Mouse (Mus musculus): Measurements from ENCODE around the gene Procr.
A peak's percentile ranks its signal among the peaks of the same experiment; 100 is the strongest.
"Not testable (repeated sequence)": the region's sequence is repeated elsewhere in the genome, so short reads cannot be mapped to it uniquely, and the experiment has no call there.

Gene Procr

DNA sequence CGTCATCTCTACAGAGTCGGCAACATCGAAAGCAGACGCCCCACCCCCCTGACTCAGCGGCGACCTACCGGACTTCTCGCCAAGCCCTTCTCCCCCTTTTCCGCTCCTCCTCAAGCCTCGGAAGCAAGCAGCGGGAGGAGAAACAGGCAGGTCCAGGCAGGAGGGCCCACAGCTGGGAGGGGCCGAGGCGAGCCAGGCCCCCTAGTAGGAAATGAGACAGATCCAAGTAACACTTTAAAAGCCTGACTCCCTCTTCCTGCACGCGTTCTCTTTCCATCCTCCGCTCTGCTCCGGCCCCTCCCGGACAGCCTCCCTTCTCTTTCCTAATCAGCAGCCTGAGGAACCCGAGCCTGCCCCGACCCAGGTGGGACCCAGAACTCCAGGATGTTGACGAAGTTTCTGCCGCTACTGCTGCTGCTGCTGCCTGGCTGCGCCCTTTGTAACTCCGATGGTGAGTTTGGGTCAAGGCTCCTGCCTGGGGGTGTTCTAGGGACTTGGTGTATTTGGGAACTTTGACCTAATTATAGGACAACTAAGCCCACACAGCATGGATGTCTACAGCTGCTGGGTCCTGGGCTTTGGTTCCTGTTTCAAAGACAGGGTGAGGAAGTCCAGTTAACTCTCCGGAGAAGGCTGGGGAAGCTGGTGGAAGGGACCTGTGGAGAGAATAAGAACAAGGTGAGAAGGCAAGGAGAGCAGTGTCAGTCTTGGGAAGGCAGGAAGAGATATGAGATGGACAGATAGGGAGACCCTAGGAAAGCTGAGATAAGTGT, at the start of gene Procr:
Gene Procr, plus strand, starts transcription at position 104 of the 773 bp plus-strand sequence.
- no peak for DNase-seq (ENCODE audit: low spot score)

DNA sequence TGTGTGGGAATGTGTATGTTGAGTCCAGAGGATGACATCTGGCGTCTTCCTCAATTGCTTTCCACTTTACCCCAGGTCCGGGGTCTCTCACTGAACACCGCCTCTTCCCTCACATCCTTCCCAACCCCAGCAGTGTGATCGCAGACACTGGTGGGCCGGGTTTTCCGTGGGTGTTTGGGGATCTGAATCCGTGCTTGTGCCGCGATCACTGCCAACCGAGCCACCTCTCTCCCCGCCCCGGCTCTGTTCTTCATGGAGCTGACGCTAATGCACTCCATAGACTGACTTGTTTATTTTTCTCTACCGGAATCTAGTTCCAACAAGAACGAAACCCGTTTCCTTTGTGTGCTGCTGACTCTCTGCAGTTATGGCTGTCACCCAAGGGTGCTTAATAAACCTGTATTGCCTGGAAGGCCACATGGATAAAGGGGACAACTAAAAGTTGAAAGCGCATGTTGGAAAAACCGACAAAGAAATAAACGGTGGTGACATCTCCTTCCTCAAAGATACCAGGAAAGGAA, 49.5 kb upstream of the Procr start:
- no peak for DNase-seq (ENCODE audit: low spot score)

GRCm38 (mm10) chr2:155703630-155704029, 47.3 kb upstream of the Procr start:
- no peak for DNase-seq (ENCODE audit: low spot score)

- no peak for DNase-seq (ENCODE audit: low spot score)
These were observed 43.7 kb upstream of the Procr start for GRCm38 (mm10) chr2:155707251-155707650.

DNA sequence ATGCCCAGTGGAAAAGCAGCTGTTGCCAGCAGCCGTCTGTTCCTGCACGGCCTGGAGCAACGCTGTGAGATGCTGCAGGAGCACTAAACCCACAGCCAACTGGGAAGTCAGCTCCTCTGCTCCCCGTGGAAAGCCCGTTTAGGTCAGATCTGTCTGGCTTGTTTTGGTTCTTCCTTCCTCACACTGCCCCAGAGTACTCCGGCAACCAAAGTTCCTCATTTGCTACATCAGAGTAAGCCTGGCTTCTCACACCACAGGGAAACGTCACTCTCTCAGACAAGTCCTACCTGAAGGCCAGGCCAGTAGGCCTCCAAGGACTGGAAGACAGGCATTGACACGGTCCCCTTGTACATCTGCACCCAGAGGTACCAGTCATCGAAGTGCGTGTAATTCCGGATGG, 40.4 kb upstream of the Procr start:
- no peak for DNase-seq (ENCODE audit: low spot score)

DNA sequence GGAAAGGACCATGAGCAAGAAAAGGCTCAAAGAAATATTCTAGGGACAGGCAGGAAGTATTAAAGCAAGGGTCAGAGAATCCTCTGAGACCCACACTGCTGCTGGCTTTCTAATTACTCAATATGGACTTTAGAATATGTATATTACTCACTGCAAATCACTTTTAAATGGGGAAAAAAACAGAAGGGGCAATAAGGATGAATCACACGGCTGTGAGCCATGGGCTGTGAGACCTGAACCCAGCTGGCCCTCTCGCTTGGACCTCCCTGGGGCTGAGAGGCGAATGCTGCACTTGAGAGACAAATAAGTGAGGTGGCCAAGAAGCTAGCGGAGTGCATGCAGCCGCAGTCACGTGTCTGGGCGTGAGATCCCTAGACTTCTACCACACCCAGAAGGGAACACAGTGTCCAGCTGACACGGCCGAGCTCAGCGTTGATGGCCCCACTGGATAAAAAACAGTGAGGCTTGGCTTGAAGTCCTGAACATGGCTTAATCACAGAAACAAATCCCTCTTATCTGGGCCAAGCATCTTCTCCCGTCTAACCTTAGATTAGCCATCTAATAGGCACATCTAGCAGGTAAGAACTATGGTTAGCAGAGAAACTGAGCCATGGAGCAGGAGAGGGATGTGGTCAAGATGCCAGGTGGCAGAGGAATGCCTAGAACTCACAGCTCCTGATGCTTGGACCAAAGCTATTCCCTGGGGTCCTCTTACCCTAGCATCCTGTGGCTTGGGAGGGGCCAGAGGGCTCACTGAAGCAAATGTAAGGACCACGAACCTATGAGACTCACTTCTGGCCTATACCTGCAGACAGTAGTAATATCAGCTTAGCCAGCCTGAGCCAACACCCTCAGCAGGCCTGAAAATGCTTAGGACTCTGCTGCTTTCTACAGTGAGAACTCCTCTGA, 33.6 kb upstream of the Procr start:
- DNase-seq (ENCODE audit: low spot score): no peak

GRCm38 (mm10) chr2:155720585-155720984, 30.3 kb upstream of the Procr start:
- DNase-seq (ENCODE audit: low spot score): no peak

GRCm38 (mm10) chr2:155724036-155724435, 26.9 kb upstream of the Procr start:
- DNase-seq (ENCODE audit: low spot score): no peak

DNA sequence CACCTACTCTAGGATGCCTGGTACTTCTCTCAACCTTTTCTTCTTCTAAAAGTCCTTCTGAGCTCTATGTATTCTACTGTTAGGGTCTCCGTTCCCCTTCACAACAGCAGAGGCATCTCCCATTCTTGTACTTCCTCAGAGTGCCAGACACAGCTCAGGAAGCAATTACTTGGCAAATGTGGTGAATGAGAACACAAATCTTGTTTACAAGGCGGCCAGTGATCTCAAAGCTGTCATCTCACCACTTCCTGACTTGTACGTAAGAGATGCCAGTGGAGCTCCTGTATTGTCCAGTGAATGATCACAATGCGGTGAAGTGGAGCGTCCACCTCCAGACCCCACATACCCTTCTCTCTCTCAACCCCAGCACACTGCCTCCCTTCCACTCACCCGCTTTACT, 26.4 kb upstream of the Procr start:
- no peak for DNase-seq (ENCODE audit: low spot score)

GRCm38 (mm10) chr2:155726302-155726701, 24.6 kb upstream of the Procr start:
- DNase-seq (ENCODE audit: low spot score): no peak

- no peak for DNase-seq (ENCODE audit: low spot score)
These were observed 23.0 kb upstream of the Procr start for GRCm38 (mm10) chr2:155727764-155728395.

DNA sequence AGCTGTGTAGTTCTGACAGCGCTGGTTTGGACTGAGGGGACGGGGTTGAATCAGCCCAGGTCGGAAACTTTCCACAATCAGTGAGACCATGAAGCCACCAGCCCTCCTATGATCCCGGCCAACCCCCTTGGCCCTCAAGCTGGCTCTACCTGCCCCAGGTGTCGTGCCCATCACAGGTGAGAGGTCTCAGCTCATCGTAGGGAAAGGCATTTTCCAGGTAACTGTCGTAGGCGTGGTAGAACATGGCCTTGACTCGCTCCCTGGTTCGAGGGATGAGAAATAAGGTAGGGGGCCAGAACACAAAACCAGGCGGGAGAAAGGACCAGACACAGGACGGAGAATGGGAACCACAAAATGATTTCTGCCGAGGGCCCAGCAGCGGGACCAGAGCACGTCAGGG, 22.2 kb upstream of the Procr start:
- no peak for DNase-seq (ENCODE audit: low spot score)

DNA sequence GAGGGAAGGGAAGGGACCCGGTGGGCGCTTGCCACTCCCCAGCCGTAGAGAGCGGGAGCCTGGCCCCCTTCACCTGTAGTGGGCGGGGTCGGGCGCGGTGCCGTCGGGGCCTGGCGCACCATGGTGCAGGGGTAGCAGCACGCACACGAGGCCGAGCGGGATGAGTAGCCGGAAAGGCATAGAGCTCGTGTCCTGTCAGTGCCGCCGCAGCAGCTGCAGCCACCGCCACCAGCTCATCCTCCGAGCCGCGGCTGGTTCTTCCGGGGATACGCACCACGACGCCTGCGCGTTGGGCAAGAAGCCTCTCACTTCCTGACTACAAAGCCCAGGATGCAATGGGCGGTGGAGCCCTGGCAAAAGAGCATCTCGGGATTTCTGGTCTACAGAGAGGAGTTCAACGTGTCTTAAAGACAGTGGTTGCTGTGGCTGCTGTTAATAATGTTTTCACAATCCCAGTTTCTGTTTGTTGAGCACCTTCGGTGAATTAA, 21.7 kb upstream of the Procr start, which contains the start of gene Edem2:
Gene Edem2, minus strand, starts transcription at position 318 of the 488 bp plus-strand sequence.
- peak; percentile 85 for DNase-seq (ENCODE audit: low spot score)

- DNase-seq (ENCODE audit: low spot score): no peak
These were observed 15.8 kb upstream of the Procr start for GRCm38 (mm10) chr2:155735080-155735479.

GRCm38 (mm10) chr2:155735766-155736165, 15.2 kb upstream of the Procr start, which contains the start of gene Gm17581:
Gene Gm17581, minus strand, starts transcription at chr2:155735866.
- not testable (repeated sequence) for DNase-seq (ENCODE audit: low spot score)

DNA sequence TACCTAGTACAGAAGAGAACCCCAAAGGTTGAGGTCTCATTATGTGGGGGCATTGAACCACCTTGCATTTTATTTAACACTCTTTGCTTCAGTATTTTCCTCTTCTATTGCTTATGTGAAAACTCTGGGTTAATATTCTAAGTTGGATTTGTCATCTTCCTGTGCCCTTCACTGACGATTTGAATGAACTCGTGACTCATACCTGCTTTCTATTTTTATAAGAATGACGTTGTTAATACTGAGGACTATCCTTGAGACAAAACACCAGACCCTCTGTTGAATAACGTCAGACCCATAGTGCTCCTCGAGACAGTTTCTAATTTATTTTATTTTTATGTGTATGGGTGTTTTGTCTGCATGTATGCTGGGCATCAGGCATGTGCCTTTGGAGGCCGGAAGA, 14.0 kb upstream of the Procr start:
- DNase-seq (ENCODE audit: low spot score): no peak

DNA sequence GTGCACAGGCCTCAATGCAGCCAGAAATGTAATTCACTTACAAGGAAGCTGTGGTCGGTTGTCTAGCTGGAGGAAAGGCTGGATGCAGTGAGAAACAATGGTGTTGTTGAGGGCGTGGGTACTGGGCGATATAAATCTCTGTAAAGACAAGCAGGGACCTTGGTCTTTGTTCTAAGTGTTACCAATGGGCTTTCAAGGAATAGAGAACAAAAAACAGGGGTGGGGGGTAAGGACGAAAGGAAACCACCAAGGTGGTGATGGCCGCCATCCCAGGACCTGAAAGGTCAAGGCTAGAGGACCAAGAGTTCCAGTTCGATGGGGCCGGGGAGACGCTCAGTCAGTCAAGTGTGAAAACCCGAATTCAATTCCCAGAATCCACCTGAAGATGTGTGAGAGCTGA, 13.1 kb upstream of the Procr start:
- no peak for DNase-seq (ENCODE audit: low spot score)

DNA sequence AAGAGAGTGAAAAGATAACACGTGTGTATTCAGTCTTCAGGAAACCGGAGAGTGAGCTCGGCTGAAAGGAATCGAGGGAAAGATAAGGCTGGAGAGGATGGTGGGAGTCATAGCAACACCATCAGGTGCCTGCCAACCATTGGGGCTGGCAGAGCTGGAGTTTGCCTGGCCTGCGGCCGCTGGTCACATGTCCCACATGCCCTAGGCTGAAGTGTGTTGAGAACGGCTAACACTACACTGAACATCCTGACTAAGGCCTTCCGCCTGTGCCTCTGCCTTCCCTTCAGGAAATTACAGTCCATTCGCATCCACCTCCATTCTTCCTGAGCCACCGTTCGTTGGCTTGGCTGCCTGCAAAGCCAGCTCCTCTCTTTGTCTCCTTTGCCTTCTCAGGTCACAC, 8.7 kb upstream of the Procr start:
- no peak for DNase-seq (ENCODE audit: low spot score)

DNA sequence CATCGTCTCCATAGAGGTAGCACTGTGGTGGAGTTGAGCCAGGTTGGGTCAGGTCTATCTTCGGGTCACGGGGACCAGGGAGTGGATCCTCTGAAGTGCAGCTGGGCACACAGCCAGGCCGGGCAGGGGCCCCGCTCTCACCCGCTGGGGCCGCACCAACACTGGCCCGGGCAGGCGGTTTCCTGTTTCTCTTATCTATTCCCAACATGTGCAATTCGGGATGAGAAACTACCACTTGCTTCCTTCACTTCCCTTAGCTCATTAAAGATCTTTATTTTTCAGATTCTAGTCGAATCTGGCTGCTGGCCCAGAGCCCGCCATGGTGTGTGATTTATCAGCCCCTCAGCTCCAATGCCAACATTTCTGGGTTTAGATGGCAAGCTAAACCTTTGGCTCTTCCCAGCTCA, 8.0 kb upstream of the Procr start:
- no peak for DNase-seq (ENCODE audit: low spot score)

GRCm38 (mm10) chr2:155743351-155743750, 7.6 kb upstream of the Procr start:
- no peak for DNase-seq (ENCODE audit: low spot score)

DNA sequence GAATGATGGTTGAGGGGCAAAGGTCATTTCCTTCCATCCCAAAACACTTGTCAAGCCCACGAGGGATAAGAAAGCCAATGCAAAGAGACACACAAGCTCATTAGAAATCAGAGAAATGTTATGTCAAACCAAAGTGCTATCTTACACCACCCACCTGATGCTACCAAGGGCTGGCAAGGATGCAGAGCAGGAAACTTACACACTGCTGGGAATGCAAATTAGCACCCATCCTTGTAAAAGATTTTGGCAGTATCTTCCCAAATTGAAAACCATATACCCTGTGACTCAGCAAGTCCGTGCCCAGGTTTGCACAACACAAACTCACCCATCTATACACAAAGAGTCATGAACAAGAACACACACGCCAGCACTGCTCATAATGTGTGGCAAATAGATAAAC, 5.4 kb upstream of the Procr start:
- DNase-seq (ENCODE audit: low spot score): no peak

DNA sequence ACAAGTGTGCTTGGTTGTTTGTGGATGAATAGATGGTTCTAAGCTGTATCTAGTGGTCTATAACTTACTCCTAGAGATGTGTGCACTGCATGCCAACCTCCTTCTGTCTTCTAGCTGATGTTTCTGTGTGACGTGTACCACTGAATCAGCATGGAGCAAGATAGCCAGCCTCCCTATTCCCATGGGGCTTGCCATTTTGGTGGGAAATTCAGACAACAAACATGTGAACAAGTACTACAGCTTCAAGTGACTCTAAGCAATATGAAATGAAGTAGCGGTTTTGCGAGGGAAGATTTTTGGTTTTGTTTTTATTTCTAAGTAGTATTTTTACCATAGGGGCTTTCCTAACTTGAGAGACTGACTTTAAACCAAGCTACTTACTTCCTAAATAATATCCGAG, 1.5 kb upstream of the Procr start:
- no peak for DNase-seq (ENCODE audit: low spot score)

All from c-Kit-positive CD71-positive TER-119-positive erythroid progenitor cells, embryonic 14.5 days (primary cell).